ENCODE assay signal across 10 mouse cellular contexts in the genomic region with DNA sequence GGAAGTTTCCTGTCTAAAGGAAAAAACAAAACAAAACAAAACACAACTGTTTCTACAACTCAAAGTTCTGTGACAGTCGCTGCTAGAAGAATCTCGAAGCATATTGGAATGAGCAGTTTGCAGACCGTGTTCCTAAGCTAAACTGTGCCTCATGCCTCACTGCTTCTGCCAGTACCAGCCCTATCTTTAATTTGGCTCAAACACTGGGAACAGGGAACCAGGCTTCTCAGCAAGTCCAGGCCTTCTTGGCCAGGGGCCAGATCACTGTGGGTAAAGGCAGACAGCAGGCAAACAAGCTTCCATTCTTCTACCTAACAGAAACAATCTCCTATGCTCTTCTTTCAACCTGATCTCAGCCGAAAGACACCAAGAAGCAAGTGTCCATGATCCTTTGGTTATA. TPM values are rescaled to one million over a fixed set of nuclear protein-coding genes. Genes with fewer than 3 reads are reported as not detected.
DNase-seq lines count a peak whose midpoint lies in the region; ATAC-seq and TF ChIP-seq lines count a peak whose summit lies in the region.
"Had no signal": no experiment of that assay in that cellular context is flagged by ENCODE, and none has a peak within 500 bp of the region (broad histone marks: within the 10 kb centered on the region; RNA-seq: fewer than 3 reads in every experiment).

No protein-coding gene starts in this region.

- peak; percentile 18 to 29 for DNase-seq in frontal cortex, postnatal 10 days (ENCODE audit: low spot score in 2 of 2)
- peak; percentile 62 for DNase-seq in urinary bladder, postnatal 14 days (ENCODE audit: low spot score)
- DNase-seq in urinary bladder, postnatal 10 days (ENCODE audit: low spot score) = no peak
- peak; percentile 54 to 69 for DNase-seq in kidney, postnatal 4 days
- DNase-seq in embryo, embryonic 9.5 days (ENCODE audit: extremely low spot score) = no peak

- ATAC-seq in frontal cortex, adult (ENCODE audit: low TSS enrichment) = no peak
- ATAC-seq in heart, embryonic 11.5 days (replicated peaks; ENCODE audit: insufficient number of reproducible peaks, low FRiP score, low TSS enrichment) = no peak

- WGBS in heart, embryonic 11.5 days (ENCODE audit: insufficient replicate concordance) = 63% methylated on average over 4 of the region's 4 CpGs

- no peak for TF ChIP-seq POLR2A in testis, adult 2 months (IDR thresholded peaks at IDR 0.05; ENCODE audit: control insufficient read depth, low read depth, low read length)

- no peaks in the 10 kb centered on the region for H3K9me3 ChIP-seq in heart, embryonic 11.5 days (replicated peaks; ENCODE audit: control insufficient read depth, low read length)
- H3K9me3 ChIP-seq: embryonic facial prominence, embryonic 12.5 days; limb, embryonic 12.5 days had no signal

- no peak overlapping the region for H3K4me2 ChIP-seq in heart, embryonic 11.5 days
- H3K4me2 ChIP-seq: embryonic facial prominence, embryonic 12.5 days; limb, embryonic 12.5 days had no signal

- no peak overlapping the region for H3K4me3 ChIP-seq in heart, embryonic 11.5 days (ENCODE audit: low read depth, low read length)
- no peak overlapping the region for H3K4me3 ChIP-seq in testis, adult 2 months (ENCODE audit: control insufficient read depth, low read depth, low read length)
- H3K4me3 ChIP-seq: embryonic facial prominence, embryonic 12.5 days; limb, embryonic 12.5 days had no signal

- H3K27me3 ChIP-seq in heart, embryonic 11.5 days (ENCODE audit: control insufficient read depth, insufficient read depth, low read length) = no peaks in the 10 kb centered on the region
- no peaks in the 10 kb centered on the region for H3K27me3 ChIP-seq in testis, adult 2 months (ENCODE audit: control insufficient read depth, insufficient read depth, low read length)

- no peaks in the 10 kb centered on the region for H3K36me3 ChIP-seq in heart, embryonic 11.5 days (ENCODE audit: control insufficient read depth, insufficient read depth, low read length)
- H3K36me3 ChIP-seq in testis, adult 2 months (ENCODE audit: control insufficient read depth, insufficient read depth, low read length) = no peaks in the 10 kb centered on the region
- H3K36me3 ChIP-seq: embryonic facial prominence, embryonic 12.5 days; limb, embryonic 12.5 days had no signal

- no peak overlapping the region for H3K9ac ChIP-seq in heart, embryonic 11.5 days (ENCODE audit: low read depth, low read length)
- H3K9ac ChIP-seq: embryonic facial prominence, embryonic 12.5 days; limb, embryonic 12.5 days had no signal

- no peaks in the 10 kb centered on the region for H3K4me1 ChIP-seq in heart, embryonic 11.5 days (ENCODE audit: control insufficient read depth, insufficient read depth, low read length)
- H3K4me1 ChIP-seq in testis, adult 2 months (ENCODE audit: control insufficient read depth, insufficient read depth, low read length) = no peaks in the 10 kb centered on the region
- H3K4me1 ChIP-seq: embryonic facial prominence, embryonic 12.5 days; limb, embryonic 12.5 days had no signal

- TF ChIP-seq CTCF in testis, adult 2 months (IDR thresholded peaks at IDR 0.05; ENCODE audit: control insufficient read depth, insufficient read depth, insufficient replicate concordance, low read depth, low read length) = no peak

- H3K27ac ChIP-seq in heart, embryonic 11.5 days (ENCODE audit: low read depth, low read length) = 0 out of 2 replicates have a peak overlapping the region, but pooled peaks have one; percentile 22
- H3K27ac ChIP-seq in testis, adult 2 months (ENCODE audit: control insufficient read depth, insufficient read depth, low read depth, low read length) = peak overlapping the region; percentile 29; the same call in 1 of the 2 replicates
- H3K27ac ChIP-seq: embryonic facial prominence, embryonic 12.5 days; limb, embryonic 12.5 days had no signal

RNA-seq across cellular contexts. Expression of a gene that starts 56.5 kb away (rescaled TPM):
- polyA plus RNA-seq in heart, embryonic 11.5 days (2014; fragmentation: Nextera tagmentation; extraction: Ambion mirVana) = 2,694 and 2,831 TPM in 2 replicates
- polyA plus RNA-seq in testis, adult 2 months (2012; rRNA removed) = 60.8 and 64.0 TPM in 2 replicates

Comparison
In these comparisons a context has a peak if more than half of its experiments do, and no peak if none do; other contexts are left out.
1. DNase-seq: peak in frontal cortex, postnatal 10 days (2 of 2), urinary bladder, postnatal 14 days (single experiment) and kidney, postnatal 4 days (2 of 2); none in urinary bladder, postnatal 10 days (single experiment) and embryo, embryonic 9.5 days (single experiment).
2. RNA of a gene that starts 56.5 kb away (polyA plus RNA-seq): 2,694 to 2,831 TPM in heart, embryonic 11.5 days; 60.8 to 64.0 TPM in testis, adult 2 months; every median in the first group is over 10 times any median in the second.